ENCODE assay signal across 9 mouse cellular contexts in genomic region chr1:42684783-42685182, GRCm38 (mm10). TPM values are rescaled to one million over a fixed set of nuclear protein-coding genes. Genes with fewer than 3 reads are reported as not detected.
A peak's percentile ranks its signal among the peaks of the same experiment; 100 is the strongest.
DNase-seq lines count a peak whose midpoint lies in the region; ATAC-seq lines count a peak whose summit lies in the region.
"Had no signal": no experiment of that assay in that cellular context is flagged by ENCODE, and none has a peak within 500 bp of the region (broad histone marks: within the 10 kb centered on the region; RNA-seq: fewer than 3 reads in every experiment).

No protein-coding gene starts in this region.

- H3K4me3 ChIP-seq in liver, embryonic 12.5 days = no peak overlapping the region
- H3K4me3 ChIP-seq in embryonic facial prominence, embryonic 10.5 days = peak overlapping the region; percentile 74
- peak overlapping the region; percentile 51 for H3K4me3 ChIP-seq in hindbrain, embryonic 16.5 days (ENCODE audit: low read length)
- H3K4me3 ChIP-seq in limb, embryonic 13.5 days = peak overlapping the region; percentile 45

- no peaks in the 10 kb centered on the region for H3K9me3 ChIP-seq in liver, embryonic 12.5 days (replicated peaks)
- H3K9me3 ChIP-seq in embryonic facial prominence, embryonic 10.5 days = no peaks in the 10 kb centered on the region
- H3K9me3 ChIP-seq in hindbrain, embryonic 16.5 days (ENCODE audit: control insufficient read depth, low read length) = no peaks in the 10 kb centered on the region
- no peaks in the 10 kb centered on the region for H3K9me3 ChIP-seq in limb, embryonic 13.5 days

- peaks cover 79% of the 10 kb centered on the region for H3K27me3 ChIP-seq in liver, embryonic 12.5 days (replicated peaks)
- H3K27me3 ChIP-seq in embryonic facial prominence, embryonic 10.5 days (replicated peaks; ENCODE audit: low read depth, poor library complexity, severe bottlenecking) = peaks cover 86% of the 10 kb centered on the region
- H3K27me3 ChIP-seq in hindbrain, embryonic 16.5 days (replicated peaks; ENCODE audit: control insufficient read depth, insufficient read depth, low read length) = no peaks in the 10 kb centered on the region
- H3K27me3 ChIP-seq in limb, embryonic 13.5 days = peaks cover 74% of the 10 kb centered on the region

- no peaks in the 10 kb centered on the region for H3K36me3 ChIP-seq in liver, embryonic 12.5 days
- no peaks in the 10 kb centered on the region for H3K36me3 ChIP-seq in embryonic facial prominence, embryonic 10.5 days (replicated peaks)
- no peaks in the 10 kb centered on the region for H3K36me3 ChIP-seq in hindbrain, embryonic 16.5 days (ENCODE audit: control insufficient read depth, insufficient read depth, low read length)
- H3K36me3 ChIP-seq in limb, embryonic 13.5 days = no peaks in the 10 kb centered on the region

- no peaks in the 10 kb centered on the region for H3K4me1 ChIP-seq in liver, embryonic 12.5 days
- H3K4me1 ChIP-seq in embryonic facial prominence, embryonic 10.5 days = peaks cover 41% of the 10 kb centered on the region
- peaks cover 18% of the 10 kb centered on the region for H3K4me1 ChIP-seq in hindbrain, embryonic 16.5 days (ENCODE audit: control insufficient read depth, insufficient read depth, low read depth, low read length)
- peaks cover 28% of the 10 kb centered on the region for H3K4me1 ChIP-seq in limb, embryonic 13.5 days

- 3% methylated on average over 20 of the region's 21 CpGs for WGBS in liver, embryonic 12.5 days (ENCODE audit: insufficient replicate concordance)
- 1% methylated on average over 21 of the region's 21 CpGs for WGBS in embryonic facial prominence, embryonic 10.5 days
- 1% methylated on average over 17 of the region's 21 CpGs for WGBS in hindbrain, embryonic 16.5 days
- under 1% methylated on average over 19 of the region's 21 CpGs for WGBS in limb, embryonic 13.5 days

- no peak for ATAC-seq in liver, embryonic 12.5 days
- ATAC-seq in hindbrain, embryonic 16.5 days = peak; percentile 70
- ATAC-seq in limb, embryonic 13.5 days (ENCODE audit: low FRiP score, low read depth) = peak; percentile 28; the same call in 1 of the 2 replicates

- H3K4me2 ChIP-seq in liver, embryonic 12.5 days = peak overlapping the region; percentile 18; the same call in 1 of the 2 replicates
- peak overlapping the region; percentile 97 for H3K4me2 ChIP-seq in hindbrain, embryonic 16.5 days (ENCODE audit: low read length)
- H3K4me2 ChIP-seq in limb, embryonic 13.5 days (replicated peaks) = peak overlapping the region; percentile 90

- H3K27ac ChIP-seq in liver, embryonic 12.5 days = no peak overlapping the region
- H3K27ac ChIP-seq in embryonic facial prominence, embryonic 10.5 days (replicated peaks) = peak overlapping the region; percentile 85
- H3K27ac ChIP-seq in hindbrain, embryonic 16.5 days (ENCODE audit: low read depth, low read length) = peak overlapping the region; percentile 86
- no peak overlapping the region for H3K27ac ChIP-seq in limb, embryonic 13.5 days

- no peak overlapping the region for H3K9ac ChIP-seq in liver, embryonic 12.5 days
- H3K9ac ChIP-seq in hindbrain, embryonic 16.5 days (ENCODE audit: low read depth, low read length) = peak overlapping the region; percentile 84
- peak overlapping the region; percentile 63 for H3K9ac ChIP-seq in limb, embryonic 13.5 days

- no peak for DNase-seq in liver
- DNase-seq in embryonic facial prominence, embryonic 10.5 days (ENCODE audit: low spot score) = peak; percentile 73
- DNase-seq in yolk sac, embryonic 10.5 days (ENCODE audit: low spot score) = no peak
- no peak for DNase-seq in adrenal gland, postnatal 4 days (ENCODE audit: low spot score in 2 of 2)
- no peak for DNase-seq in B cell, adult 2 months

RNA-seq across cellular contexts. Expression of gene Pou3f3, which starts 10.8 kb away (rescaled TPM):
- 0.02 TPM in 2 replicates for polyA plus RNA-seq in liver, embryonic 12.5 days (2016; fragmentation: Nextera tagmentation; extraction: Ambion mirVana)
- polyA plus RNA-seq in embryonic facial prominence, embryonic 10.5 days (2016; fragmentation: Nextera tagmentation; extraction: Ambion mirVana) = 6.8 and 7.5 TPM in 2 replicates
- polyA plus RNA-seq in hindbrain, embryonic 16.5 days (2015; fragmentation: Nextera tagmentation; extraction: Ambion mirVana) = 8.4 and 9.5 TPM in 2 replicates
- polyA plus RNA-seq in limb, embryonic 13.5 days (2015; fragmentation: Nextera tagmentation; extraction: Ambion mirVana) = 0.93 and 0.97 TPM in 2 replicates
- total RNA-seq in adrenal gland, postnatal 4 days (2021) = 1 to 10 TPM in 1 of 2 experiments, under 1 TPM in 1; 0.68 to 6.3 TPM
- total RNA-seq: liver, adult 2 months had no signal
- polyA plus RNA-seq: liver, adult 2 months had no signal

Comparison
In these comparisons a context has a peak if more than half of its experiments do, and no peak if none do; other contexts are left out.
1. H3K27ac ChIP-seq: peak in embryonic facial prominence, embryonic 10.5 days (single experiment) and hindbrain, embryonic 16.5 days (single experiment); none in liver, embryonic 12.5 days (single experiment) and limb, embryonic 13.5 days (single experiment).
2. H3K4me2 ChIP-seq: peak in every context shown above with its lines; median percentile 97 in hindbrain, embryonic 16.5 days; 90 in limb, embryonic 13.5 days; 18 in liver, embryonic 12.5 days.